Mouse (Mus musculus): ENCODE measurements around the gene Dolpp1. TPM values are rescaled to one million over a fixed set of nuclear protein-coding genes. Genes with fewer than 3 reads are reported as not detected.

Dolpp1 gene
- total and polyA plus RNA-seq, 2 experiments from 2014 or later, result 44.7 to 92.4 TPM

DNA sequence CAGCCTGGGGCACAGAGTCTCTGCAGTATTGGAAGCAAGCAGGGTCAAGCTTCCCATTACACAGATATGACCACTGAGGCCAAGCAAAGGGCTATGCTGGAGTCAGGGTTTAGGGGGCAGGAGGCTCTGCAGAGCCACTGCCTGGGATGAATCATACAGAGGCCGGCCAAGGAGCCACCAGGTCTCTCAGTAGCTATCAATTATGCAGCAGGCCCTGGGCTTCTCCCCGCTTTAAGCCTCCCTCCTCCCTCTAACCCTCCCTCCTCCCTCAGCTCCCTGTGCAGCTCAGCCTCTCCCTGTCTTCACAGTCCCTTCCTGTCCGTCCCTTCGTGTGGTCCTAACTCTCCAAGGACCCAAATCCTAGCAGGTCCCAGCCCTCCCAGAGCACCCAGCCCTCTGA lies 35.8 kb upstream of the Dolpp1 start:
- Histone ChIP-seq H3K36me3 (ENCODE audit: insufficient read depth) (peaks cover 27% of the 10 kb centered on the region), H3K27me3 (ENCODE audit: insufficient read depth, low read length) (no peaks in the 10 kb centered on the region), H3K4me2 (ENCODE audit: low read depth) (no peak overlapping the region), H3K27ac (ENCODE audit: low read depth, low read length) (no peak overlapping the region), H3K4me3 (ENCODE audit: low read depth, low read length) (no peak overlapping the region), H3K9me3 (ENCODE audit: low read length) (no peaks in the 10 kb centered on the region), H3K4me1 (ENCODE audit: insufficient read depth) (peaks cover 10% of the 10 kb centered on the region), H3K9ac (no peak overlapping the region)
- 65% methylated on average over 4 of the region's 4 CpGs for WGBS
- DNase-seq (no peak), ATAC-seq (no peak)
- no peak for TF ChIP-seq CTCF (IDR thresholded peaks at IDR 0.05; ENCODE audit: low read depth)

DNA sequence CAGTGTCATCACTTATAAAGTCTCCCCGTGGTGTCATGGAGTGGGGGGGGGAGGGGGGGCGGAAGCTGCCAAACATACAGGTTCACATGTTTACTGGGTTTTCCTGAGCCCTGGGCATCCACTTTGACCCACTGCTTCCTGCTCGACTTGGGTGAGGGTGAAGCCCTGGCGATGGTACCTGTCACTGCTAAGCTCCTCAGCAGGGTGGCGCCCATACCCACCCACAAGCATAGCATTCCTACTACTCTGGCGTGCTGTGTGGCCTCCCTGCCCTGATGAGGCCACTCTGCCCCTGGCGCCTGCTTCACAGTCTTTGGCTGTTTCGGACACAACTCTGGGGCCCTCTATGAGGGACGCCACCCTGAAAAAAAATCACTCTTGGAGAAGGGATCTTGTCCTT lies 35.1 kb upstream of the Dolpp1 start:
- H3K9ac ChIP-seq, result no peak overlapping the region
- H3K27me3 ChIP-seq (ENCODE audit: insufficient read depth, low read length), result no peaks in the 10 kb centered on the region
- no peak overlapping the region for H3K4me3 ChIP-seq (ENCODE audit: low read depth, low read length)
- TF ChIP-seq CTCF (IDR thresholded peaks at IDR 0.05; ENCODE audit: low read depth), result no peak
- no peaks in the 10 kb centered on the region for H3K9me3 ChIP-seq (ENCODE audit: low read length)
- no peak overlapping the region for H3K27ac ChIP-seq (ENCODE audit: low read depth, low read length)
- H3K4me2 ChIP-seq (ENCODE audit: low read depth), result no peak overlapping the region
- DNase-seq, result no peak
- no peak for ATAC-seq
- WGBS, result 72% methylated on average over 9 of the region's 9 CpGs
- peaks cover 10% of the 10 kb centered on the region for H3K4me1 ChIP-seq (ENCODE audit: insufficient read depth)
- H3K36me3 ChIP-seq (ENCODE audit: insufficient read depth), result peaks cover 26% of the 10 kb centered on the region

DNA sequence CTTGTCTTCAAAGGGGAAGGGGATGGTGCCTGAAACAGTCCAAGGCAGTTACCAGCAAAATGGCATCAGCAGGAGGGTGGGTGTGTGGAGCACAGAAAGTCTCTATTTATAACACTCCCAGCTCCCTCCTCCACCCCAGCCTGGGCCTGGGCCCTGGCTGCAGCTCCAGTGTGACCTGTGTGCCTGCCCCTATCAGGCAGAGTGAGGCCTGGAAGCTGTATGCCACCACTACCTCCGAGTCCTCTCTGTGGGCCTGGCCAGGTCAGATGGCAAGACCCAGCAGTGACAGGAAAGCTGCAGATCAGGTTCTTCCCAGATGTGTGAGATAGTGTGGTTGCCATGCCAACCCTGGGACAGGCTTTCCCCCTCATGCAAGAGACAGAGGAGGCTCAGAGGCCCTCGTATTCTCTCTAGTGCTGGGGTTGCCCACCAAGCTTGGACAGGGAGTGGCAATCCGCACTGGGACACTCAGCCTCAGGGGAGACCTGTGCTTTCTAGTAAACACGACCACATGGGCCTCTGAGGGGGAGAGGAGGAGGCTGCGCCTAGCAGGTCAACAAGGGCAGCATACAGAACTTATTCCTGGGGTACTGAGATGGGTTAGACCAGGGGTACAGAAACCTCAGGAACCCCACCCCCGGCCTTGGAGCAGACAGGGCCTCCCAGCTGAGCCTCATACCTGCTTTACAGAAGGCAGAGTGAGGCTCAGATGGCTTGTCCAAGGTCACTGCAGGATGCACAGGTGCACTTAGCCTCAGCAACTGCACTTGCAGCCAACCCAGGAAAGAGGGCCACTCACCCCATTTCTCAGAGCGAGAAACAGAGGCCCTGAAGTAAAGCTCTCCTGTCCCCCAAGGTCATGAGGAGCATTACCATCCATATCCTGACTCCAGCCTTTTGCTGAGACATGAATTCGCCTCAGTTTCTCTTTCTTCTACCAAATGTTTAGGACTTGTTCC lies 34.2 kb upstream of the Dolpp1 start:
- H3K4me2 ChIP-seq (ENCODE audit: low read depth), result peak overlapping the region; percentile 87
- 61% methylated on average over 8 of the region's 8 CpGs for WGBS
- H3K27ac ChIP-seq (ENCODE audit: low read depth, low read length), result no peak overlapping the region
- peak overlapping the region; percentile 83; the same call in 1 of the 2 replicates for H3K9ac ChIP-seq
- no peak for DNase-seq
- no peak for ATAC-seq
- no peaks in the 10 kb centered on the region for H3K9me3 ChIP-seq (ENCODE audit: low read length)
- no peaks in the 10 kb centered on the region for H3K27me3 ChIP-seq (ENCODE audit: insufficient read depth, low read length)
- H3K4me1 ChIP-seq (ENCODE audit: insufficient read depth), result peaks cover 10% of the 10 kb centered on the region
- H3K36me3 ChIP-seq (ENCODE audit: insufficient read depth), result peaks cover 19% of the 10 kb centered on the region
- TF ChIP-seq CTCF (IDR thresholded peaks at IDR 0.05; ENCODE audit: low read depth), result no peak
- peak overlapping the region; percentile 70 for H3K4me3 ChIP-seq (ENCODE audit: low read depth, low read length)

DNA sequence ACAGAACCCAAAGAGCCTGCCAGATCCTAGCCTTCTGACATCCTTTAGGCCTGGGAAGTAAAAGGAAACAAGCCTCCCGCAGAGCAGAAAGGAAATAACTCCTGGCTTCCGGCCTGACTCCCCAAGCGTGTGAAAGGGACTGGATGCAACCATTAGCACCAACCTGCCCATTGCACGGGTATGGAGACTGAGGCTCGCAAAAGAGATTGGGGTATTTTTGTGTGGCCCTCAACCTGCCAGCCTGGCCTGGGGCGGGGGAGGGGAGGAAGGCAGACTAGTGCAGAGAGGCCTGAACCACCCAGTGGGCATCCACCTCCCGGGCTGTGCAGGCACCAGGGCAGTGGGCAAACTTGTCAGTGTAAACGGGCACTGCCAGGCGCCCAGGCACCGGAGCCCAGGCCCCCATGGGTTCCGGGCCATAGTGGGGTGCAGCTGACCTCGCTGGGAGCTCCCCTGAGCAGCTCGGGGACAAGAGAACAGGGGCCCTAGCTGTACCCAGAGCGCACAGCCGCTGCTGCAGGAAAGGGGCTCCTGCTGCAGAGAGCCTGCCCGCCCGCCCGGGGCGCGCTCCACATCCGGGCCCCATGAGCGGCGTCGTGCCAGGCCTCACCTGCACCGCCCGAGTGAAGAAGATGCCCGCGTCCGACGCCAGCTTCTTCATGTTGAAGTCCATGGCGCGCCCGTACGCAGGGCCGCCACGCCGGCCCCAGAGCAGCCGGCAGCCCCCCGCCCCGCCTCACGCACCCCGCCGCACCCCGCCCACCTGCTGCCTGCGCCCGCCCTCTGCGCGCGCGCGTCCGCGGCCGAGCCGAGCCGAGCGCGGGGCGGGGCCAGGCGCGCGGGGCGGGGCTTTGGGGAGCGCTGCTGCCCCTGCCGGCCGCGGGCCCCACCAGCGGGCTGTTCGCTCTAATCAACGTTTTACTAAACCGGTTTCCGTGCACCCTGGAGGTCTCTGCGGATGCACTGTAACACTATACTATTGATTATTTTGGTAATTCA lies 33.2 kb upstream of the Dolpp1 start, which contains the start of gene Sh3glb2:
Gene Sh3glb2 (minus strand): TSS at position 805 of the 999 bp plus-strand sequence.
- WGBS, result 3% methylated on average over 59 of the region's 73 CpGs
- peak; percentile 38 for TF ChIP-seq CTCF (IDR thresholded peaks at IDR 0.05; ENCODE audit: low read depth)
- H3K4me3 ChIP-seq (ENCODE audit: low read depth, low read length), result peak within 1 kb of the TSS; percentile 70
- peak within 1 kb of the TSS; percentile 83 for H3K9ac ChIP-seq
- H3K27me3 ChIP-seq (ENCODE audit: insufficient read depth, low read length), result no peaks in the 10 kb centered on the region
- peak within 1 kb of the TSS; percentile 87 for H3K4me2 ChIP-seq (ENCODE audit: low read depth)
- peak; percentile 92 for DNase-seq
- H3K27ac ChIP-seq (ENCODE audit: low read depth, low read length), result peak within 1 kb of the TSS; percentile 79
- H3K9me3 ChIP-seq (ENCODE audit: low read length), result no peaks in the 10 kb centered on the region
- peaks cover 10% of the 10 kb centered on the region for H3K4me1 ChIP-seq (ENCODE audit: insufficient read depth)
- peak; percentile 83 for ATAC-seq
- H3K36me3 ChIP-seq (ENCODE audit: insufficient read depth), result peaks cover 9% of the 10 kb centered on the region

DNA sequence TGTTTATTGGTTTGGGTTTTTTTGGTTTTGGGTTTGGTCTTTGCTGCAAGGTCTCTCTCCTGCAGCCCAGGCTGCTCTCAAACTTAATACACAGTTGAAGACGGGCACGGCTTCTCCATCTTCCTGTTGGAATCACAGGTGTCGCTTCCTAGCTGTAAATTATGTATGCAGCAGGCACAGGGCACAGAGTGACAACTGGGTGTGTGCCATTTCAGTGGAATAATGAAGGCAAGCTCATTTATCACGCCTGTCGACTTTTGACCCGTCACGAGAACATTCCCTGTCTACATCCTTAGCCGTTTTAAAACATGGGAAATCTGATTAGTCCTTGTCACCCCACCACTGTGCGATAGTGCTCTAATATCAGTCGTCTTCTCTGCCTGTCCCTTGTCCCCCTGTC lies 31.4 kb upstream of the Dolpp1 start:
- WGBS, result 81% methylated on average over 10 of the region's 10 CpGs
- peaks cover 16% of the 10 kb centered on the region for H3K4me1 ChIP-seq (ENCODE audit: insufficient read depth)
- TF ChIP-seq CTCF (IDR thresholded peaks at IDR 0.05; ENCODE audit: low read depth), result no peak
- H3K9ac ChIP-seq, result no peak overlapping the region
- H3K27ac ChIP-seq (ENCODE audit: low read depth, low read length), result no peak overlapping the region
- DNase-seq (no peak), ATAC-seq (no peak)
- H3K4me2 ChIP-seq (ENCODE audit: low read depth), result no peak overlapping the region
- no peaks in the 10 kb centered on the region for H3K36me3 ChIP-seq (ENCODE audit: insufficient read depth)
- H3K4me3 ChIP-seq (ENCODE audit: low read depth, low read length), result no peak overlapping the region
- no peaks in the 10 kb centered on the region for H3K9me3 ChIP-seq (ENCODE audit: low read length)
- H3K27me3 ChIP-seq (ENCODE audit: insufficient read depth, low read length), result no peaks in the 10 kb centered on the region

DNA sequence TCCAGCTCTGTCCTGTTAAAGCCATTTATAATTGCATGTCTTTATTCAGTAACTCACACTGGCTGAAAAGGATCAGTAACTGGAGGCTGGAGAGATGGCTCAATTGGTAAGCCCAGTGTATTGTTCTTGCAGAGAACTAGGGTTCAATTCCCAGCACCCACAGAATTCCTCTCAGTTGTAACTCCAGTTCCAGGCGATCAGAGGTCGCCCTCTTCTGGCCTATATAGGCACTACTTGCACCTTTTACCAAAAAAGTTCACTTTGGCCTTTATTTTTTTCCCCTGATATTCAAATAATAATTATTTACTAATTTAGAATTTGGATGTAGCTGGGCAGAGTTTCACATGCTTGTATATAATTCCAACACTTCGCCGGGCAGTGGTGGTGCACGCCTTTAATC lies 29.2 kb upstream of the Dolpp1 start:
- H3K4me2 ChIP-seq (ENCODE audit: low read depth), result no peak overlapping the region
- TF ChIP-seq CTCF (IDR thresholded peaks at IDR 0.05; ENCODE audit: low read depth), result no peak
- no peaks in the 10 kb centered on the region for H3K9me3 ChIP-seq (ENCODE audit: low read length)
- WGBS, result 79% methylated on average over 5 of the region's 5 CpGs
- DNase-seq (no peak), ATAC-seq (no peak)
- H3K27me3 ChIP-seq (ENCODE audit: insufficient read depth, low read length), result no peaks in the 10 kb centered on the region
- H3K4me3 ChIP-seq (ENCODE audit: low read depth, low read length), result no peak overlapping the region
- peaks cover 8% of the 10 kb centered on the region for H3K36me3 ChIP-seq (ENCODE audit: insufficient read depth)
- H3K4me1 ChIP-seq (ENCODE audit: insufficient read depth), result peaks cover 15% of the 10 kb centered on the region
- no peak overlapping the region for H3K27ac ChIP-seq (ENCODE audit: low read depth, low read length)
- no peak overlapping the region for H3K9ac ChIP-seq
